Mouse (Mus musculus): Measurements from ENCODE around the gene Kcnrg.
A peak's percentile ranks its signal among the peaks of the same experiment; 100 is the strongest.

Kcnrg gene

GRCm38 (mm10) chr14:61647182-61647880, 40.1 kb downstream of the Kcnrg start:
- peak; percentile 46 to 48 for DNase-seq

GRCm38 (mm10) chr14:61647881-61648684, 40.8 kb downstream of the Kcnrg start:
- peak; percentile 53 to 66 for DNase-seq

GRCm38 (mm10) chr14:61648685-61649504, 41.6 kb downstream of the Kcnrg start:
- DNase-seq = peak; percentile 95 to 97

- DNase-seq = peak in 1 of 2 experiments; percentile 14
Observed at GRCm38 (mm10) chr14:61650291-61650960, 43.2 kb downstream of the Kcnrg start.

GRCm38 (mm10) chr14:61656469-61656868, 49.2 kb downstream of the Kcnrg start:
- DNase-seq = no peak

- DNase-seq = no peak
Observed at GRCm38 (mm10) chr14:61661496-61661895, 54.2 kb downstream of the Kcnrg start.

- no peak for DNase-seq
Observed at GRCm38 (mm10) chr14:61662307-61662706, 55.0 kb downstream of the Kcnrg start.

Data from thymus, postnatal 36 days (tissue).